Mouse (Mus musculus) heart, embryonic 13.5 days (tissue): ENCODE measurements at regions not wholly inside any gene's neighbourhood (a gene's known extent, or its start where the extent isn't known, plus 50 kb on each side); places are given as distances from the start of the nearest gene placed in this dataset.

Experiments used
- ATAC-seq: fragments of 200-750 bp; cut with Nextera tagmentation; 2 replicates; pipeline ENCODE4 v1.8.0; 2017; ENCODE audit warnings: moderate TSS enrichment; ENCODE audit not compliant: insufficient number of reproducible peaks, low FRiP score, low TSS enrichment; ENCODE audit errors: extremely low read depth
- H3K27ac ChIP-seq: fragments of 300-500 bp; sonication (generic); replicated peaks from 2 replicates; pipeline ENCODE4 v1.5.1; 2015; ENCODE audit warnings: moderate library complexity, mild to moderate bottlenecking, inconsistent platforms
- H3K27me3 ChIP-seq: fragments of 300-500 bp; sonication (generic); replicated peaks from 2 replicates; pipeline ENCODE4 v1.6.1; 2015; ENCODE audit warnings: mild to moderate bottlenecking, inconsistent platforms
- H3K36me3 ChIP-seq: fragments of 300-500 bp; sonication (generic); 2 replicates; pipeline ENCODE4 v1.6.1; 2015; ENCODE audit warnings: mild to moderate bottlenecking, inconsistent platforms
- H3K4me1 ChIP-seq: fragments of 300-500 bp; sonication (generic); 2 replicates; pipeline ENCODE4 v1.6.1; 2015; ENCODE audit warnings: inconsistent platforms
- H3K4me2 ChIP-seq: fragments of 300-500 bp; sonication (generic); 2 replicates; pipeline ENCODE4 v1.6.1; 2015; ENCODE audit warnings: inconsistent platforms, mild to moderate bottlenecking, moderate library complexity
- H3K4me3 ChIP-seq: fragments of 300-500 bp; sonication (generic); 2 replicates; pipeline ENCODE4 v1.5.1; 2015; ENCODE audit warnings: moderate library complexity, mild to moderate bottlenecking, inconsistent platforms
- H3K9ac ChIP-seq: fragments of 300-500 bp; sonication (generic); 2 replicates; pipeline ENCODE4 v1.6.1; 2015; ENCODE audit warnings: inconsistent platforms, mild to moderate bottlenecking, moderate library complexity
- H3K9me3 ChIP-seq: fragments of 300-500 bp; sonication (generic); 2 replicates; pipeline ENCODE4 v1.6.1; 2016; ENCODE audit warnings: inconsistent platforms
- WGBS: fragments of 180-500 bp; shearing (Covaris S2); methylation state at CpG from one replicate; pipeline ENCODE4 v1.1.7; 2015; ENCODE audit warnings: mixed read lengths; 5-methylcytosine and 5-hydroxymethylcytosine counted together

GRCm38 (mm10) chr2:18617520-18617919 is 54.7 kb upstream of the Commd3 start:
- H3K9me3 ChIP-seq, result no peaks in the 10 kb centered on the region
- H3K4me1 ChIP-seq, result no peaks in the 10 kb centered on the region
- 17% methylated on average over 5 of the region's 5 CpGs for WGBS
- no peak for ATAC-seq
- H3K36me3 ChIP-seq, result no peaks in the 10 kb centered on the region
- H3K27me3 ChIP-seq, result peaks cover 54% of the 10 kb centered on the region
- no peak overlapping the region for H3K4me3 ChIP-seq
- H3K9ac ChIP-seq, result no peak overlapping the region
- H3K4me2 ChIP-seq, result 0 out of 2 replicates have a peak overlapping the region, but pooled peaks have one; percentile 16
- H3K27ac ChIP-seq, result no peak overlapping the region

GRCm38 (mm10) chr2:18609868-18610185 is 62.4 kb upstream of the Commd3 start:
- Histone ChIP-seq H3K27me3 (peaks cover 75% of the 10 kb centered on the region), H3K4me1 (peaks cover 25% of the 10 kb centered on the region), H3K9ac (peak overlapping the region; percentile 78; the same call in 1 of the 2 replicates), H3K36me3 (no peaks in the 10 kb centered on the region), H3K27ac (no peak overlapping the region), H3K4me2 (peak overlapping the region; percentile 94), H3K4me3 (peak overlapping the region; percentile 59), H3K9me3 (no peaks in the 10 kb centered on the region)
- ATAC-seq, result no peak
- 7% methylated on average over 10 of the region's 10 CpGs for WGBS

DNA sequence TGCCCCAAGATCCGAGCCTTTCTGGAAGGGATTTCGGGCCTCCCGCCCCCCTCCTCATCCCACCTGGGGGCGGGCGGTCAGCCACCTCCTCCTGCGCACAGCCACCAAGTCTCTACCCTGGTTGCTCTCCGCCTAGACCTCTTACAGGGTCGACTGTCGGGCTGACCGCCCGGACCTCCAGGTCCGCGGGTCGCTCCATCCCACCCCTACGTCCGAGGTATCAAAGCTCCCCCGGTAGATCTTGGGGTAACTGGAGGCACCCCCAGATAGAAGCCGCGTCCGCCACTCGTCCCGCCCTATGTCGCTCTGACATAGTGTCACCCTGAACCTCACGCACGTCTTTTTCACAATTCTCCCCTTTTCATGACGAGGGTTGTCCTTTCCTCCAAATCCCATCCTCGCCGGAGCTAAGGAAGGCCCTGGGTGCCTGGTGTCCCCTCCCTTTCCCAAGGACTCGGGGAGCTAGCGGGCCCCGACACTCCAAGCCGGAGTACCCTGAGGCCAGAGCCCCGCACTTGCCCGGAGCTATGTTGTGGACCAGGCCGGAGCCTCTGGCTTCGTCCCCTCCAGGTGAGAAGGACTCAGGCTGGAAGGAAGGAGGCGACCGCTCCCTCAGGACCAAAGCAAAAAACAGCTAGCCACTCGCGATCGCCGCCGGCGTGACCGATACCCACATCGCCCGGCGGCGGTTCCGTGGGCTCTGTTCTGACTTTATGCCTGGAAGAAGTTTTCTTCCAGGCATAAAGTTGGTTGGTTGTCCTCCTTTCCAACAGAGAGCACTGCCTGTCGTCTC is 62.9 kb upstream of the Commd3 start:
- H3K4me3 ChIP-seq, result peak overlapping the region; percentile 59
- 0 out of 2 replicates have a peak, but pooled peaks have one; percentile 14 for ATAC-seq
- under 1% methylated on average over 50 of the region's 51 CpGs for WGBS
- H3K4me1 ChIP-seq, result peaks cover 25% of the 10 kb centered on the region
- H3K36me3 ChIP-seq, result no peaks in the 10 kb centered on the region
- H3K9me3 ChIP-seq, result no peaks in the 10 kb centered on the region
- H3K27ac ChIP-seq, result no peak overlapping the region
- peak overlapping the region; percentile 94 for H3K4me2 ChIP-seq
- H3K9ac ChIP-seq, result peak overlapping the region; percentile 78
- peaks cover 81% of the 10 kb centered on the region for H3K27me3 ChIP-seq

- Histone ChIP-seq H3K36me3 (no peaks in the 10 kb centered on the region), H3K4me1 (peaks cover 25% of the 10 kb centered on the region), H3K4me3 (peak overlapping the region; percentile 59), H3K9ac (peak overlapping the region; percentile 78), H3K27ac (no peak overlapping the region), H3K4me2 (peak overlapping the region; percentile 94), H3K9me3 (no peaks in the 10 kb centered on the region), H3K27me3 (peaks cover 89% of the 10 kb centered on the region)
- WGBS, result under 1% methylated on average over 29 of the region's 29 CpGs
- ATAC-seq, result peak; percentile 25; the same call in 1 of the 2 replicates
Measured at GRCm38 (mm10) chr2:18608260-18609074, 63.7 kb upstream of the Commd3 start.

GRCm38 (mm10) chr2:18607586-18608259 is 64.5 kb upstream of the Commd3 start:
- Histone ChIP-seq H3K4me1 (peaks cover 25% of the 10 kb centered on the region), H3K4me3 (peak overlapping the region; percentile 59), H3K9me3 (no peaks in the 10 kb centered on the region), H3K36me3 (no peaks in the 10 kb centered on the region), H3K27me3 (peaks cover 86% of the 10 kb centered on the region), H3K27ac (no peak overlapping the region), H3K4me2 (peak overlapping the region; percentile 94), H3K9ac (peak overlapping the region; percentile 78)
- ATAC-seq, result no peak
- 2% methylated on average over 14 of the region's 14 CpGs for WGBS

GRCm38 (mm10) chr2:18607088-18607487 is 65.1 kb upstream of the Commd3 start:
- H3K36me3 ChIP-seq, result no peaks in the 10 kb centered on the region
- H3K27me3 ChIP-seq, result peaks cover 80% of the 10 kb centered on the region
- 8% methylated on average over 6 of the region's 6 CpGs for WGBS
- H3K27ac ChIP-seq, result no peak overlapping the region
- ATAC-seq, result no peak
- no peaks in the 10 kb centered on the region for H3K9me3 ChIP-seq
- H3K4me3 ChIP-seq, result peak overlapping the region; percentile 59
- peak overlapping the region; percentile 94 for H3K4me2 ChIP-seq
- H3K9ac ChIP-seq, result no peak overlapping the region
- peaks cover 25% of the 10 kb centered on the region for H3K4me1 ChIP-seq

DNA sequence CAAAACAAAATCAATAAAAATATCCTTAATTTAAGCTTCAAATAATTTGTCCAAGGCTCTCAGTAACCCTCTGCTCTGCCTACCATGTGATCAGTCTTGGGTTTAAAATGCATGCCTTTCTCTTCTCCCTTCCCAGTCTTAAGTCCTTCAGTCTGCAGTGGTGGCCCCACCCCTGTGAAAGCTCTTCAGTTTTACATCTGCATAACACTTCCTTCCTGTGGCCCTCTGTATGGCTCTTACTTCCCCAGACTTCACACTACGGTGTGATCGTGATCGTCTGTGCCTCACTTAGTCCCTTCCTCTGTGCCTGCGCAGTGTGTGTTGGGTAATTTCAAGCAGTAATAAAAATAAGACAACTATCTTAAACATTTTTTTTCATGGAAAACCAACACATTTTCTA is 80.0 kb upstream of the Commd3 start:
- Histone ChIP-seq H3K27ac (no peak overlapping the region), H3K36me3 (no peaks in the 10 kb centered on the region), H3K4me1 (peaks cover 3% of the 10 kb centered on the region; the same call in 1 of the 2 replicates), H3K4me3 (no peak overlapping the region), H3K9me3 (no peaks in the 10 kb centered on the region), H3K9ac (no peak overlapping the region), H3K4me2 (no peak overlapping the region), H3K27me3 (peaks cover 17% of the 10 kb centered on the region)
- WGBS, result 55% methylated on average over 4 of the region's 4 CpGs
- ATAC-seq, result no peak

- peak overlapping the region; percentile 74 for H3K4me2 ChIP-seq
- peaks cover 6% of the 10 kb centered on the region; the same call in 1 of the 2 replicates for H3K4me1 ChIP-seq
- no peaks in the 10 kb centered on the region for H3K9me3 ChIP-seq
- no peaks in the 10 kb centered on the region for H3K36me3 ChIP-seq
- 2% methylated on average over 4 of the region's 4 CpGs for WGBS
- no peak overlapping the region for H3K27ac ChIP-seq
- no peak for ATAC-seq
- peak overlapping the region; percentile 78 for H3K9ac ChIP-seq
- peaks cover 21% of the 10 kb centered on the region for H3K27me3 ChIP-seq
- H3K4me3 ChIP-seq, result peak overlapping the region; percentile 73
Measured at GRCm38 (mm10) chr2:18588232-18588631, 84.0 kb upstream of the Commd3 start.

DNA sequence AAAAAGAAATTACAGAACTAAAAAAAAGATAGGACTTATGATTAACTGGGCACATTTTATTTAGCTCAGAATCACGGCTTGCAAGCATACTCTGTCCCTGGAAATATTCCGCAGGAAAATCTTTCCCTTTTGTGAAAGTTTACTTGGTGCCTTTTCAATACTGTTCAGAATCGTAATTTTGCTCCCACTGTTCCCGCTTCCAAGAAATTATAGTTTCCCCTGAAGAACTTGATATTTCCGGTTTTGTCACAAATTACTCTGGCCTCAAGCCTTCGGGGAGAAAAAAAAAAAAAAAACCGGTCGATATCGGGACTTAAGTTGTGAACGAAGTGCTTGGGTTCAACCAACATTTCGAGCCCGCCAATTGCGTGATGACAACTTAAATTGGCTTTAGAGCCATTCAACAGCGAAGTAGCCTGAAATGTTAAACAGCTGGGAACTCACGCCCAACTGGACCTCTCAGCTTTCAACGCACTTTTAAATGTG is 84.4 kb upstream of the Commd3 start:
- Histone ChIP-seq H3K36me3 (no peaks in the 10 kb centered on the region), H3K9me3 (no peaks in the 10 kb centered on the region), H3K9ac (peak overlapping the region; percentile 78), H3K4me2 (peak overlapping the region; percentile 74), H3K4me3 (peak overlapping the region; percentile 73), H3K4me1 (peaks cover 6% of the 10 kb centered on the region; the same call in 1 of the 2 replicates), H3K27me3 (peaks cover 24% of the 10 kb centered on the region), H3K27ac (peak overlapping the region; percentile 16)
- ATAC-seq, result no peak
- WGBS, result under 1% methylated on average over 16 of the region's 16 CpGs

DNA sequence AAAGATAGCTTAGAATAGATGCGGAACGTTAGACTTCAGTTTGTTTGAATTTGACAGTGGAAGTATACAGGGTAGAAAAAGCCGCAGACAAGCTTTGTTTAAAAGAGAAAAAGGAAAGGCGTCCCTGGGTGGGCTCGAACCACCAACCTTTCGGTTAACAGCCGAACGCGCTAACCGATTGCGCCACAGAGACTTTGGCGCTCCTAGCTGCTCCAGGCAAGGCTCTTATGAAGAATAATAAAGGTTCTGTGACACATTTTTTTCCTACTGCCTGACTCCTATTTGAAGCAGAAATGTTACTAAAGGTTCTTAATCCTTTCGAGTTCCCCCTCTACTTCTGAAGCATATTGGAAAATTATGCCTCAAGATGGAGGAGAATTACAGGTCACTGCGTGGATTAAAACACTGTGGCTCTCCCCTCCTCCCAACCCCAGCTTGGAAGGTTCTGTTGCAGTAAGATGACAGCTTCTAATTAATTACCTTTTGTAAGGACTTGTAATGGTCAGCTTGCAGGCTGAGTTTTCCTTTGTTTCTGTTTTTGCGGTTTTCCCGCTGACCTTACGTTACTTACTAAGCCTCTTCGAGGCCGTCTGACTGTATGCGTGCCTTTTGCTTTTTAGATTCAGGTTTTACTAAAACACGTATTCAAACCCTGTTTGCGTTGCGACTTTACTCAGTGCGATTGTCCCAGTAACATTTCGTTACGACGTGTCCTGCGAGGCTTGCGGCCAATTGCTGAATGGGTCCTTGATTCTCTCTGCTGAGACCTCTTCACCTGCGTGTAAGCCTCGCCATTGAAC is 85.1 kb upstream of the Commd3 start:
- H3K4me2 ChIP-seq, result peak overlapping the region; percentile 74
- H3K27ac ChIP-seq, result peak overlapping the region; percentile 16
- H3K9me3 ChIP-seq, result no peaks in the 10 kb centered on the region
- no peaks in the 10 kb centered on the region for H3K36me3 ChIP-seq
- peaks cover 6% of the 10 kb centered on the region; the same call in 1 of the 2 replicates for H3K4me1 ChIP-seq
- peaks cover 24% of the 10 kb centered on the region for H3K27me3 ChIP-seq
- peak overlapping the region; percentile 78 for H3K9ac ChIP-seq
- peak overlapping the region; percentile 73 for H3K4me3 ChIP-seq
- ATAC-seq, result no peak
- WGBS, result under 1% methylated on average over 31 of the region's 31 CpGs
